8 mouse cellular contexts compared by ENCODE assay signal in the genomic region with DNA sequence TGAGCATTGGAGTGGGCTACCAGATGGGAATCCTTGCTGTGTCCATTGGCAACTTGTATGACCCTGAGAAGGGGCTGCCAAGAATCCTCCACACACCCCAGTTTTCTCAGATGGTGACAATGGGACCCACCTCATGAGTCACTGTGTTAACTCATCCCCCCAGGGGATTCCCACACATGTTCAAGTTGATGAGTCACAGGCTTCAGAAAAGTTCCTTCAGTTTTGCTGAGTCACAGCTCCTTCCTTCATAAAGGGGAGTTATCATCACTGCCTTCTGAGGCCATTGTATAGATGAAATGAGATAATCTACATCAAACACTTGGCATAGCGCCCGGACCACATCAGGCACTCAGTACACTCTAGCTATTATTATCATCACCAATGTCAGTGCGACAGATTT.
DNase-seq lines count a peak whose midpoint lies in the region; ATAC-seq lines count a peak whose summit lies in the region.

No protein-coding gene starts in this region.

- DNase-seq in forebrain, embryonic 14.5 days (ENCODE audit: low spot score), result peak; percentile 46
- DNase-seq in urinary bladder, postnatal 14 days (ENCODE audit: low spot score), result peak; percentile 69
- DNase-seq in urinary bladder, postnatal 10 days (ENCODE audit: low spot score), result no peak
- peak; percentile 48 for DNase-seq in gastrocnemius, postnatal 14 days
- peak; percentile 57 for DNase-seq in left cerebral cortex, adult 11 months (ENCODE audit: low spot score)
- DNase-seq in naive thymus-derived CD4-positive, alpha-beta T cell, adult 2 months (ENCODE audit: low read depth), result peak; percentile 47
- no peak for DNase-seq in spleen, adult 18-20 months

- peaks cover 10% of the 10 kb centered on the region for H3K4me1 ChIP-seq in forebrain, embryonic 14.5 days (ENCODE audit: control insufficient read depth, insufficient read depth, low read length)
- H3K4me1 ChIP-seq in forebrain, embryonic 12.5 days, result peaks cover 27% of the 10 kb centered on the region

- H3K9ac ChIP-seq in forebrain, embryonic 14.5 days (ENCODE audit: low read length), result no peak overlapping the region
- no peak overlapping the region for H3K9ac ChIP-seq in forebrain, embryonic 12.5 days

- H3K27me3 ChIP-seq in forebrain, embryonic 14.5 days (replicated peaks; ENCODE audit: control insufficient read depth, insufficient read depth, low read length), result no peaks in the 10 kb centered on the region
- no peaks in the 10 kb centered on the region for H3K27me3 ChIP-seq in forebrain, embryonic 12.5 days

- H3K27ac ChIP-seq in forebrain, embryonic 14.5 days (ENCODE audit: low read depth, low read length), result no peak overlapping the region
- no peak overlapping the region for H3K27ac ChIP-seq in forebrain, embryonic 12.5 days

- intact Hi-C loops in gastrocnemius, postnatal 14 days (cut with DNase I; ENCODE audit: low total_unique reads), result no loop called here

- H3K9me3 ChIP-seq in forebrain, embryonic 14.5 days (replicated peaks; ENCODE audit: control insufficient read depth, low read length), result no peaks in the 10 kb centered on the region
- H3K9me3 ChIP-seq in forebrain, embryonic 12.5 days, result no peaks in the 10 kb centered on the region

- no peaks in the 10 kb centered on the region for H3K36me3 ChIP-seq in forebrain, embryonic 14.5 days (ENCODE audit: control insufficient read depth, insufficient read depth, low read length)
- H3K36me3 ChIP-seq in forebrain, embryonic 12.5 days (replicated peaks), result no peaks in the 10 kb centered on the region

- no peak for ATAC-seq in forebrain, embryonic 14.5 days
- no peak for ATAC-seq in forebrain, embryonic 12.5 days (ENCODE audit: low FRiP score)

- H3K4me3 ChIP-seq in forebrain, embryonic 14.5 days (ENCODE audit: low read depth, low read length), result no peak overlapping the region
- no peak overlapping the region for H3K4me3 ChIP-seq in forebrain, embryonic 12.5 days (replicated peaks)

- H3K4me2 ChIP-seq in forebrain, embryonic 14.5 days (ENCODE audit: low read length), result no peak overlapping the region
- H3K4me2 ChIP-seq in forebrain, embryonic 12.5 days, result no peak overlapping the region

- WGBS in forebrain, embryonic 14.5 days, result 76% methylated on average over 3 of the region's 3 CpGs
- 78% methylated on average over 3 of the region's 3 CpGs for WGBS in forebrain, embryonic 12.5 days

Comparison
In these comparisons a context has a peak if more than half of its experiments do, and no peak if none do; other contexts are left out.
1. DNase-seq: peak in forebrain, embryonic 14.5 days (single experiment), urinary bladder, postnatal 14 days (single experiment), gastrocnemius, postnatal 14 days (single experiment), left cerebral cortex, adult 11 months (single experiment) and naive thymus-derived CD4-positive, alpha-beta T cell, adult 2 months (single experiment); none in urinary bladder, postnatal 10 days (single experiment) and spleen, adult 18-20 months (0 of 2).